Mouse (Mus musculus) frontal cortex, postnatal 25 days (tissue): ENCODE results near the gene Fam193b.
"Not testable (repeated sequence)": the region's sequence is repeated elsewhere in the genome, so short reads cannot be mapped to it uniquely, and the experiment has no call there.

ENCODE experiments used
- DNase-seq, 2 experiments: peaks; one replicate each; pipeline ENCODE4 v3.0.0; 2022; ENCODE audit warnings: low spot score in 2 of 2

The Fam193b gene

GRCm38 (mm10) chr13:55571977-55572376 is 1.1 kb upstream of the Fam193b start:
- DNase-seq: no peak

GRCm38 (mm10) chr13:55570286-55570973 is 490 bp downstream of the Fam193b start:
- DNase-seq: peak in 1 of 2 experiments; percentile 20

GRCm38 (mm10) chr13:55569726-55570285 is 1.1 kb downstream of the Fam193b start:
- peak in 1 of 2 experiments; percentile 13 for DNase-seq

- not testable (repeated sequence) for DNase-seq
Measured at GRCm38 (mm10) chr13:55568524-55568923, 2.4 kb downstream of the Fam193b start.

DNA sequence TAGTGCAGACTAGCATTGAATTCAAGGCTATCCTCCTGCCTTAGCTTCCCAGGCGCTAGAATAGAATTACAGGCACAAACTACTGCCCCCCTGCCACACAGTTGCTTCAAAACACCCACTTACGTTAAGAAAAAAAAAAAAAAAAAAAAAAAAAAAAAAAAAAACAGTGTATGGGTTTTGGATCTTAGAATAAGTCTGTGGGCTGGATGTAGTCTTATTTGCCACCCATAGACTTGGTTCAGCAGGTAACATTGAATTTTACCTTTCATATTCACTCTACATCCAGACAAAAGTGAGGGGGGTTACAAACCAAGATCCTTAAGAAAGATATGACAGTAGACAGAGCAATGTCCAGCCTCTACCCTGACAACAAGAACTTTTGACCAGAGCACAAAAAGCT is 3.0 kb downstream of the Fam193b start:
- DNase-seq: no peak

- DNase-seq: no peak
Measured at GRCm38 (mm10) chr13:55567001-55567400, 3.9 kb downstream of the Fam193b start.

DNA sequence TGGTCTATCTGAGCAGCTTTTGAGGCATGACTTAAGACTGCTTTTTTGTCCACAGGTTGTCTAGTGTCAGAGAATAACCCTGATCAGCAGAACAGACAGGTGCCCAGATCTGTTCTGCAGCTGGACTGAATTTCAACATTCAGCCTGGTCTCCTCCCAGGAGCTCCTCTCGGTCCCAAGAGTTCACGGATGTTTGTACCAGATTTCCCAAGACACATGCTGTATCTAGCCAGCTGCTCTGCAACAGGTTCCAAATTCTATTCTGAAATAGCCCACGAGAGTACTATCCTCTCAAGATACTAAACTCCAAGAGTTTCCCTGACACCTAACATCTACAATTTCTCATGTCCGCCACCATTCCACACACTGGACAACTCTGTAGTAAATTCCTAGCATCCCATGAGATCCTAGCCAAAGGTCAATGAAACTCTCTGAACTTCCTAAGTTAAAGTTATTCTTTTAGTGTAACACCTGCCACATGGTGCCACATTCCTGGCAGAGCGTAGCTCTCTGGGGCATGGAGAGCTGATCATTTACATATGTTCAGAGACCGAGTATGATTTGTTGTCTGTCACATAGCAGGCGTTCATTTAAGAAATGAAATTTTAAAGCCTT is 7.5 kb downstream of the Fam193b start:
- DNase-seq: no peak

DNA sequence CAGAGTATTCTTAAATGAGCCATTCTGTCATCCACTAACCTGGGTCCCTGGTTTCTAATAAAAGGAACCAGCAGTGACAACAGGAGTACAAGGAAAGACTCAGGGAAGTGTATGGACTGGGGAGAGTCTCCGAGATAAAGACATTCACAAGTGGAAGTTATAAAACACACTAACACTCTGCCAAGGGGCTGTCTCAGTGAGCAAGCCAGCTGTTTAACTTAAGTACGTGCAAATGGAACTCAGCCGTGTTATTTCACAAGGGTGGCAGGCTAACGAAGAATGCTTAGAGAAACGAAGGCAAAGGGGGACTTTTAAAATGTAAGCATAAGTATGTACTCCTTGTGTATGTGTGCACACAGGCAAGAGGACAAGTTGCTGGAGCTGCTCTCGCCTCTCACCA is 13.4 kb downstream of the Fam193b start:
- no peak for DNase-seq

- DNase-seq: no peak
Measured at GRCm38 (mm10) chr13:55555921-55556320, 15.0 kb downstream of the Fam193b start.

DNA sequence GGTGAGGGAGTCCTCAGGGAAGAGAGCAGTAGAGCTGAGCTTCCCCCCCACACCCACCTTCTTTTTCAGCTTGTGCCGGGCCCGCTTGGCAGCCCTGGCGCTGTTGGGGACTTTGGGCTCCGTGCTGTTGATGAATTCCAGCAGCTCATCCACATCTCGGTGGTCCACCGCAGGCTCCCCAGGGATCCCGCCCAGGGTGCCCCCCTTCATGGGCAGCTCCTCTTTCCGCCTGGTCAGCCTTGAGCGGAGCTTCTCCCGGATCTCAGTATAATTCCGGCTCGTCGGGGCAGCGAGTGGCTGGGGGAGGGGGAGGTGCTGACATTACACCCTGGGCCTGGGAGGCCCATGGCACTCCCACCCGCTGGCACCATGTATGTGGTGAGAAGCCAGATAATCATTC is 21.9 kb downstream of the Fam193b start:
- no peak for DNase-seq

DNA sequence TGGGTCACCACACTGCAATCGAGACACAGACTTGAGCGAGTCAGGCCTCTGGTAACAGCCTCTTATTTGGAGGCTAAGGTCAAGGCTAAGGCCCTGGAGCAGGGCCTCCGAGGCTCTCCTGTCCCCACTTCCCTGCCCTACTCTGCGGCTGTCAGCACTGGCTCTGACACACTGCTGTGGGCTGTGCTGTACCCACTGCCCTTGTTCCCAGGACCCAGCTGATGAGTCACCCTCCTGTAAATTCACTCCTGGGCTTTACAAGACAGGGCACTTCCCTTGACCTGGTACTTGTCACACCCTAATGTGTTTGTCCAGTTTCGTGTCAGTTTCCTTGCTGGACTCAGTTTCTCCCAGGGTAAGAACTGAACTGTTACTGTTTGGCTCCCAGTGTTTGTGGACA is 22.5 kb downstream of the Fam193b start:
- no peak for DNase-seq

DNA sequence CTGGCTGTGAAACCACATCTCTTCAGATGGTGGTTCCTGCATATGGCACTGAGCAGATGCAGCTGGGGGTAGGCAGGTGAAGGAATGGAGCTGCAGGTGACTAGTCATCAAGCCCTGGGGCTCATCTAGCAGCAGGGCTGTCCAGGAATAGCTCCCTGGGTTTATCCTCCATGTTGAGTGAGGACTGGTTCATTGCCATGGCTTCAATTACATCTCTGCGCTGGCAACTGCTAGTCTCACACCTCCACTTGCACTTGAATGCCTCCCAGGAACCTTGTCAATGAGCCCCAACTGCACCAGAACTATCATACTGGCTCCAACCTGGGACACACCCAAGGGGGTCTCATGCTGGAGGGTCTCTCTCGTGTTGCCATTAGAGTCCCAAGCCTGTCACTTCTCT is 23.0 kb downstream of the Fam193b start:
- DNase-seq: no peak

DNA sequence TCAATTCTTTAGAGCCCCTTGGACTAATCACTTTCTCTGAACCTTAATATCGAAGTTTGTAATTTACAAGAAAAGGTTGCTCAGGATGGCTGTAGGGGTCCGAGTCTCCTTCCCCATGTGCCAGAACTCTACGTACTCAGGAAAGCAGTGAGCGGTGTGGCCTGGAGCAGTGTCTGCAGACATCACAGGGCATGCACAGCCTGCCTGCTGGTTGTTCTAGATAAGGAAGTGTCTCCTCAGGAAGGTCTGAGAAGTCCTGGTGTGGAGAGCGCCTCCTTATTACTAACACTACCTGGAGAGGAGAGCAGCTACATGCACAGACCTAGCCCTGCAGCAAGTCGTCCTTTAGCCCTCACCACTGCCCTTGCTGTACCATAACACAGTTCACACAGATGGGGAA is 26.1 kb downstream of the Fam193b start:
- DNase-seq: no peak

GRCm38 (mm10) chr13:55543447-55543846 is 27.5 kb downstream of the Fam193b start:
- no peak for DNase-seq

GRCm38 (mm10) chr13:55542891-55543290 is 28.0 kb downstream of the Fam193b start:
- DNase-seq: no peak

GRCm38 (mm10) chr13:55540933-55541332 is 30.0 kb downstream of the Fam193b start:
- DNase-seq: no peak

GRCm38 (mm10) chr13:55536194-55537175 is 34.4 kb downstream of the Fam193b start, which contains the start of gene Ddx41:
Ddx41 (minus strand) TSS chr13:55536658.
- peak; percentile 99 to 100 for DNase-seq

- no peak for DNase-seq
Measured at GRCm38 (mm10) chr13:55535796-55536193, 35.1 kb downstream of the Fam193b start.

DNA sequence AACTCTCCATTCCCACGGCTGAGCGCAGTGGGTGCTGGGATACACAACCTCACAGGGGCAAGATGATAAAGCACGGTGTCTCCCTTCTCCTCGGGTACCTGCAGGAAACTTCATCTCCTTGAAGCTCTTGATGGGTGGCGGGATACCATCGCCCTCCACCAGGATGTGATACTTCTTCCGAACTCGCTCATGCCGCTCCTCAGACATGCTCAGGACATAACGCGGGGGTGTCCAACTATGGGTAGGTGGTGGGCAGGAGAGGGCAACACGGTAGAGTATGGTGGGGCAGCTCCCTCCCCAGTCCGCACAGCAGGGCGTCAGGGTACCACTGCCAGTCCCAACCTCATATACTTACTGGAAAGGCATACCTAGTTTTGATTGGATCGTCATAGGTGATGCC is 35.7 kb downstream of the Fam193b start:
- DNase-seq: no peak

DNA sequence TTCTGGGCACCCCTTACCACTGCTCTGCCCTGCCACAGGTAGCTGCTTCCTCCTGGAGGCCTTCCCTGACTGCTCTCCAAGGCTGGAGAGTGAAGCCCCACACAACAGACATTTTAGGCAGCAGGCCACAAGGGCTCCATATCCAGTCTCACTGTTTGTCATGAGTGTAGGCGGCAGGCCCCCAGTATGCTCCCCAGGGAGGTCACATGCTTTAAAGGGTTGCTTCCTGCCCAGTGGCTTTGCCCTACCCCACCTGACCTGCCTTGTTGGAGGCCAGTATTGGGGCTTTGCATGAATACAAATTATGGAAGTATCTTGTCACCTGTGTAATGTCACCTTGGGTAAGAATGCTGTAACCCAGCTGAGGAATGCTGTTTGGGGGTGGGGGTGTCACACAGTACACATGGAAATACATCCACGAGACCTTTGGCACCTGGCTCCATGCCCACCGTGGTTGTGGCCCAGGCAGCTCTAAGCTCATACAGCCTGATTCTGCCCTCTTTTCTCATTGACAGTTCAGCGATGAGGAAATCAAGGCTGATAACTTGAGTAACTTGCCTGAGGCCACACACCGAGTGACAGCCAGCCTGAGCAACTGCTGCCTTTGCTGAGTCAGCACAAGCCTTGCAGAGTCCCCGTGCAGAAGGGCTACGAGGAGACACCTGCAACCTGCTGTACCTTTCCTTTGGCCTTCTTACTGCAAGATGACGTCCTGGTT is 41.6 kb downstream of the Fam193b start, which contains the start of gene Dok3:
TSS of gene Dok3 (minus strand) at position 99 of the 718 bp plus-strand sequence.
- no peak for DNase-seq
